Mouse (Mus musculus): ENCODE measurements at regions not wholly inside any gene's neighbourhood (a gene's known extent, or its start where the extent isn't known, plus 50 kb on each side); places are given as distances from the start of the nearest gene placed in this dataset.

- H3K4me1 ChIP-seq (replicated peaks; ENCODE audit: control insufficient read depth, insufficient read depth, low read length) = no peaks in the 10 kb centered on the region
- no peaks in the 10 kb centered on the region for H3K36me3 ChIP-seq (ENCODE audit: control insufficient read depth, insufficient read depth)
- H3K4me3 ChIP-seq (ENCODE audit: low read depth, low read length) = no peak overlapping the region
- H3K27me3 ChIP-seq (replicated peaks; ENCODE audit: control insufficient read depth, insufficient read depth, low read length) = no peaks in the 10 kb centered on the region
- no peak overlapping the region for H3K9ac ChIP-seq (ENCODE audit: low read depth, low read length)
- H3K9me3 ChIP-seq (ENCODE audit: control insufficient read depth) = no peaks in the 10 kb centered on the region
- TF ChIP-seq CTCF (IDR thresholded peaks at IDR 0.05; ENCODE audit: low read depth) = no peak
- no peak overlapping the region for H3K4me2 ChIP-seq (replicated peaks; ENCODE audit: low read depth)
- 86% methylated on average over 7 of the region's 7 CpGs for WGBS
- ATAC-seq = no peak
- H3K27ac ChIP-seq (ENCODE audit: low read depth, low read length) = no peak overlapping the region
Observed at GRCm38 (mm10) chr12:13030333-13030732, 88.6 kb upstream of the Mycn start.

GRCm38 (mm10) chr12:13028086-13028485 lies 86.4 kb upstream of the Mycn start:
- Histone ChIP-seq H3K9me3 (ENCODE audit: control insufficient read depth) (no peaks in the 10 kb centered on the region), H3K27ac (ENCODE audit: low read depth, low read length) (no peak overlapping the region), H3K4me1 (replicated peaks; ENCODE audit: control insufficient read depth, insufficient read depth, low read length) (no peaks in the 10 kb centered on the region), H3K9ac (ENCODE audit: low read depth, low read length) (no peak overlapping the region), H3K4me3 (ENCODE audit: low read depth, low read length) (no peak overlapping the region), H3K4me2 (replicated peaks; ENCODE audit: low read depth) (no peak overlapping the region), H3K27me3 (replicated peaks; ENCODE audit: control insufficient read depth, insufficient read depth, low read length) (no peaks in the 10 kb centered on the region), H3K36me3 (ENCODE audit: control insufficient read depth, insufficient read depth) (no peaks in the 10 kb centered on the region)
- no peak for ATAC-seq
- 26% methylated on average over 3 of the region's 3 CpGs for WGBS
- no peak for TF ChIP-seq CTCF (IDR thresholded peaks at IDR 0.05; ENCODE audit: low read depth)

GRCm38 (mm10) chr12:13026041-13026580 lies 84.4 kb upstream of the Mycn start:
- no peak overlapping the region for H3K9ac ChIP-seq (ENCODE audit: low read depth, low read length)
- no peaks in the 10 kb centered on the region for H3K9me3 ChIP-seq (ENCODE audit: control insufficient read depth)
- 43% methylated on average over 7 of the region's 7 CpGs for WGBS
- 0 out of 2 replicates have a peak, but pooled peaks have one; percentile 31 for ATAC-seq
- H3K4me2 ChIP-seq (replicated peaks; ENCODE audit: low read depth) = no peak overlapping the region
- H3K27me3 ChIP-seq (replicated peaks; ENCODE audit: control insufficient read depth, insufficient read depth, low read length) = no peaks in the 10 kb centered on the region
- no peaks in the 10 kb centered on the region for H3K36me3 ChIP-seq (ENCODE audit: control insufficient read depth, insufficient read depth)
- H3K4me1 ChIP-seq (replicated peaks; ENCODE audit: control insufficient read depth, insufficient read depth, low read length) = no peaks in the 10 kb centered on the region
- no peak overlapping the region for H3K27ac ChIP-seq (ENCODE audit: low read depth, low read length)
- TF ChIP-seq CTCF (IDR thresholded peaks at IDR 0.05; ENCODE audit: low read depth) = no peak
- no peak overlapping the region for H3K4me3 ChIP-seq (ENCODE audit: low read depth, low read length)

- TF ChIP-seq CTCF (IDR thresholded peaks at IDR 0.05; ENCODE audit: low read depth) = no peak
- ATAC-seq = no peak
- 74% methylated on average over 8 of the region's 8 CpGs for WGBS
- no peak overlapping the region for H3K4me2 ChIP-seq (replicated peaks; ENCODE audit: low read depth)
- no peaks in the 10 kb centered on the region for H3K9me3 ChIP-seq (ENCODE audit: control insufficient read depth)
- H3K27me3 ChIP-seq (replicated peaks; ENCODE audit: control insufficient read depth, insufficient read depth, low read length) = no peaks in the 10 kb centered on the region
- H3K27ac ChIP-seq (ENCODE audit: low read depth, low read length) = no peak overlapping the region
- no peak overlapping the region for H3K9ac ChIP-seq (ENCODE audit: low read depth, low read length)
- no peaks in the 10 kb centered on the region for H3K36me3 ChIP-seq (ENCODE audit: control insufficient read depth, insufficient read depth)
- H3K4me1 ChIP-seq (replicated peaks; ENCODE audit: control insufficient read depth, insufficient read depth, low read length) = no peaks in the 10 kb centered on the region
- H3K4me3 ChIP-seq (ENCODE audit: low read depth, low read length) = no peak overlapping the region
Observed at GRCm38 (mm10) chr12:13024215-13024841, 82.6 kb upstream of the Mycn start.

GRCm38 (mm10) chr12:13011023-13011761 lies 69.5 kb upstream of the Mycn start:
- no peak for TF ChIP-seq CTCF (IDR thresholded peaks at IDR 0.05; ENCODE audit: low read depth)
- H3K27ac ChIP-seq (ENCODE audit: low read depth, low read length) = no peak overlapping the region
- no peaks in the 10 kb centered on the region for H3K36me3 ChIP-seq (ENCODE audit: control insufficient read depth, insufficient read depth)
- H3K4me1 ChIP-seq (replicated peaks; ENCODE audit: control insufficient read depth, insufficient read depth, low read length) = no peaks in the 10 kb centered on the region
- 83% methylated on average over 9 of the region's 9 CpGs for whole genome bisulfite sequencing
- ATAC-seq = no peak
- H3K27me3 ChIP-seq (replicated peaks; ENCODE audit: control insufficient read depth, insufficient read depth, low read length) = no peaks in the 10 kb centered on the region
- no peak overlapping the region for H3K4me2 ChIP-seq (replicated peaks; ENCODE audit: low read depth)
- H3K4me3 ChIP-seq (ENCODE audit: low read depth, low read length) = no peak overlapping the region
- no peaks in the 10 kb centered on the region for H3K9me3 ChIP-seq (ENCODE audit: control insufficient read depth)
- no peak overlapping the region for H3K9ac ChIP-seq (ENCODE audit: low read depth, low read length)

- ATAC-seq = no peak
- Histone ChIP-seq H3K4me1 (replicated peaks; ENCODE audit: control insufficient read depth, insufficient read depth, low read length) (no peaks in the 10 kb centered on the region), H3K9me3 (ENCODE audit: control insufficient read depth) (no peaks in the 10 kb centered on the region), H3K4me2 (replicated peaks; ENCODE audit: low read depth) (no peak overlapping the region), H3K27me3 (replicated peaks; ENCODE audit: control insufficient read depth, insufficient read depth, low read length) (no peaks in the 10 kb centered on the region), H3K9ac (ENCODE audit: low read depth, low read length) (no peak overlapping the region), H3K4me3 (ENCODE audit: low read depth, low read length) (no peak overlapping the region), H3K36me3 (ENCODE audit: control insufficient read depth, insufficient read depth) (no peaks in the 10 kb centered on the region), H3K27ac (ENCODE audit: low read depth, low read length) (no peak overlapping the region)
- 89% methylated on average over 3 of the region's 3 CpGs for WGBS
- TF ChIP-seq CTCF (IDR thresholded peaks at IDR 0.05; ENCODE audit: low read depth) = no peak
Observed at GRCm38 (mm10) chr12:13010405-13010804, 68.7 kb upstream of the Mycn start.
